Mouse (Mus musculus) CH12.LX (cell line): ENCODE results near the gene Tldc1. TPM values are rescaled to one million over a fixed set of nuclear protein-coding genes. Genes with fewer than 3 reads are reported as not detected.

Experiments
- DNase-seq: peaks from one replicate; pipeline ENCODE4 v3.0.0-alpha.2; 2013; ENCODE audit errors: extremely low read depth
- H3K27ac ChIP-seq: 2 replicates; pipeline ENCODE4 v1.5.1; 2012; ENCODE audit warnings: low read depth, mild to moderate bottlenecking, control low read depth, moderate library complexity; ENCODE audit not compliant: insufficient read depth
- H3K27me3 ChIP-seq: replicated peaks from 2 replicates; pipeline ENCODE3; 2012; ENCODE audit warnings: inconsistent platforms
- H3K36me3 ChIP-seq, 2 experiments: replicated peaks in 1 of 2; 2 replicates each; pipeline versions ENCODE3 to v1.6.1; 2012; ENCODE audit warnings: inconsistent platforms in 1 of 2, low read length in 1 of 2, mild to moderate bottlenecking in 1 of 2, mixed read lengths in 1 of 2, moderate library complexity in 1 of 2; ENCODE audit not compliant: control insufficient read depth in 1 of 2, insufficient read depth in 1 of 2
- H3K4me1 ChIP-seq, 2 experiments: 2 replicates each; pipeline ENCODE4 v1.6.1; 2012; ENCODE audit warnings: inconsistent platforms in 1 of 2, moderate library complexity in 1 of 2; ENCODE audit not compliant: insufficient read depth in 2 of 2, control insufficient read depth in 1 of 2
- H3K4me2 ChIP-seq: 2 replicates; pipeline ENCODE4 v1.6.1; 2012; ENCODE audit warnings: low read depth, mild to moderate bottlenecking, control low read depth; ENCODE audit not compliant: poor library complexity, insufficient read depth, severe bottlenecking
- H3K4me3 ChIP-seq, 3 experiments: fragments of 150-350 bp in 1 of 3; sonication (generic) in 1 of 3; replicated peaks in 1 of 3; 2 replicates each; pipeline versions ENCODE3 to v1.5.1; 2011 to 2012; ENCODE audit warnings: low read depth in 2 of 3, low read length in 2 of 3, mild to moderate bottlenecking in 2 of 3, moderate library complexity in 2 of 3, control low read depth in 1 of 3, improper control_type of control experiment in 1 of 3, inconsistent platforms in 1 of 3, mixed read lengths in 1 of 3; ENCODE audit not compliant: poor library complexity in 1 of 3
- H3K79me2 ChIP-seq: replicated peaks from 2 replicates; pipeline ENCODE4 v1.6.1; 2012; ENCODE audit warnings: mild to moderate bottlenecking, moderate library complexity; ENCODE audit not compliant: control insufficient read depth, poor library complexity, insufficient read depth, severe bottlenecking; ENCODE audit errors: extremely low read depth
- H3K9ac ChIP-seq: 2 replicates; pipeline ENCODE4 v1.6.1; 2012; ENCODE audit warnings: low read depth, mild to moderate bottlenecking, control low read depth, moderate library complexity; ENCODE audit not compliant: insufficient read depth
- H3K9me3 ChIP-seq: replicated peaks from 2 replicates; pipeline ENCODE3; 2012; ENCODE audit warnings: low read length, inconsistent platforms, mixed read lengths
- CHD2 ChIP-seq: IDR thresholded peaks from 2 replicates; pipeline ENCODE4 v1.6.1; 2011; ENCODE audit warnings: low read length, improper control_type of control experiment
- CTCF ChIP-seq, 2 experiments: IDR thresholded peaks in 1 of 2; conservative IDR thresholded peaks in 1 of 2; 2 replicates each; pipeline ENCODE4 v1.5.1; 2011 to 2012; ENCODE audit warnings: low read depth in 2 of 2, low read length in 2 of 2, improper control_type of control experiment in 1 of 2, inconsistent platforms in 1 of 2, mild to moderate bottlenecking in 1 of 2, moderate library complexity in 1 of 2
- IRF4 ChIP-seq: IDR thresholded peaks from 2 replicates; pipeline ENCODE4 v1.6.1; 2014; ENCODE audit warnings: low read depth, mild to moderate bottlenecking, inconsistent platforms, low read length, improper control_type of control experiment
- JUN ChIP-seq: IDR thresholded peaks from 2 replicates; pipeline ENCODE4 v1.6.1; 2011; ENCODE audit warnings: low read depth, mild to moderate bottlenecking, low read length, improper control_type of control experiment, moderate library complexity; ENCODE audit not compliant: insufficient read depth
- JUND ChIP-seq: conservative IDR thresholded peaks from 2 replicates; pipeline ENCODE4 v1.6.1; 2011; ENCODE audit warnings: low read depth, low read length, improper control_type of control experiment
- KAT2A ChIP-seq: IDR thresholded peaks from 2 replicates; pipeline ENCODE4 v1.6.1; 2012; ENCODE audit warnings: low read length, improper control_type of control experiment, inconsistent platforms; ENCODE audit not compliant: insufficient replicate concordance
- MAFK ChIP-seq: IDR thresholded peaks from 2 replicates; pipeline ENCODE4 v1.6.1; 2011; ENCODE audit warnings: low read length, improper control_type of control experiment; ENCODE audit not compliant: insufficient replicate concordance
- MAZ ChIP-seq: IDR thresholded peaks from 2 replicates; pipeline ENCODE4 v1.6.1; 2012; ENCODE audit warnings: low read depth, mild to moderate bottlenecking, inconsistent platforms, low read length, improper control_type of control experiment, moderate library complexity
- MXI1 ChIP-seq: IDR thresholded peaks from 2 replicates; pipeline ENCODE4 v1.6.1; 2011; ENCODE audit warnings: mild to moderate bottlenecking, low read depth, low read length, improper control_type of control experiment
- NELFE ChIP-seq: IDR thresholded peaks from 2 replicates; pipeline ENCODE4 v1.6.1; 2011; ENCODE audit warnings: low read depth, low read length, improper control_type of control experiment
- PAX5 ChIP-seq: IDR thresholded peaks from 2 replicates; pipeline ENCODE4 v1.6.1; 2012; ENCODE audit warnings: low read length, inconsistent platforms, mixed read lengths
- POLR2A ChIP-seq: IDR thresholded peaks from 2 replicates; pipeline ENCODE4 v1.6.1; 2011; ENCODE audit warnings: low read depth, mild to moderate bottlenecking, improper control_type of control experiment, low read length
- RCOR1 ChIP-seq: conservative IDR thresholded peaks from 2 replicates; pipeline ENCODE4 v1.6.1; 2012; ENCODE audit warnings: low read depth, mild to moderate bottlenecking, inconsistent platforms, low read length, improper control_type of control experiment
- SIN3A ChIP-seq: IDR thresholded peaks from 2 replicates; pipeline ENCODE4 v1.6.1; 2012; ENCODE audit warnings: low read length, improper control_type of control experiment, inconsistent platforms
- TBP ChIP-seq: conservative IDR thresholded peaks from 2 replicates; pipeline ENCODE4 v1.6.1; 2011; ENCODE audit warnings: low read depth, low read length, improper control_type of control experiment
- TCF12 ChIP-seq: IDR thresholded peaks from 2 replicates; pipeline ENCODE4 v1.6.1; 2014; ENCODE audit warnings: low read depth, mild to moderate bottlenecking, inconsistent platforms, low read length, improper control_type of control experiment
- UBTF ChIP-seq: IDR thresholded peaks from 2 replicates; pipeline ENCODE4 v1.6.1; 2012; ENCODE audit warnings: low read depth, mild to moderate bottlenecking, inconsistent platforms, low read length, improper control_type of control experiment, moderate library complexity
- ZC3H11A ChIP-seq: IDR thresholded peaks from 2 replicates; pipeline ENCODE4 v1.6.1; 2012; ENCODE audit warnings: low read depth, mild to moderate bottlenecking, inconsistent platforms, low read length, improper control_type of control experiment
- ZKSCAN1 ChIP-seq: IDR thresholded peaks from 2 replicates; pipeline ENCODE4 v1.6.1; 2012; ENCODE audit warnings: low read depth, inconsistent platforms, low read length, improper control_type of control experiment, borderline replicate concordance
- ZMIZ1 ChIP-seq: IDR thresholded peaks from 2 replicates; pipeline ENCODE4 v1.6.1; 2012; ENCODE audit warnings: low read depth, mild to moderate bottlenecking, inconsistent platforms, low read length, improper control_type of control experiment
- dilution Hi-C: fragments of 300-500 bp; cut with MboI; formaldehyde crosslinking; loops from 2 replicates; pipeline ENCODE4 v1.14.3; 2020; ENCODE audit warnings: low sequenced_read_pairs; ENCODE audit not compliant: extremely low pct_unique_long_range_greater_than_20kb, extremely low pct_ligation_motif_present
- in situ Hi-C: fragments of 300-500 bp; cut with MboI; formaldehyde crosslinking; loops from 3 replicates; pipeline ENCODE4 v1.14.3; 2019; ENCODE audit warnings: low sequenced_read_pairs, low pct_ligation_motif_present, low pct_unique_long_range_greater_than_20kb, mixed read lengths
- polyA plus RNA-seq: library from polyadenylated mRNA; unstranded; fragments of >175 nt; gene quantifications from 2 replicates; pipeline ENCODE4 v1.2.1, GENCODE M21; 2012; ENCODE audit warnings: low read depth; ENCODE audit not compliant: insufficient read length
- total RNA-seq, 2 experiments: library from RNA; depleted of rRNA; stranded (reverse); fragments of 300-350 nt in 1 of 2; fragments of >200 nt in 1 of 2; gene quantifications; 2 replicates each; pipeline ENCODE4 v1.2.3; 2012 to 2014

Tldc1 gene
- total and polyA plus RNA-seq, 3 experiments = 3.8 to 10.4 (median 7.7) TPM

DNA sequence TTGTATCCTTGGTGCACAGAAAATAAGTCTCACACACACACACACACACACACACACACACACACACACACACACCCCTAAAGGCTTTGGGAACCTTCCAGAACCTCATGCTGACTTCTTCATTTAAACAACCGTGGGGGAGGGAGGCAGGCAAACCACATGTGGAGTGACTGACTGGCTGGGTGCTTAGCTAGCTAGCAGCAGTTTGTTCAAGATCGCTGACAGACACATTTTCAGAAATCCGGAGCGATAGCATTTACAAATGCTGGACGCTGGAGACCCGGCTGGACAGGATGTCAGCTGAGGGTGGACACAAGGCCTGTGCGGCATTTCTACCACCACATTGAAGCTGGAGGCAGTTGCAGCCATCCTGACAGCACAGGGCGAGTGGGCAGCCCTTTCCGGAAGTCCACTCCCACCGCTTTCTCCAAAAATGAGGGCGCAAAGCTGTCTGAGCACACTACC lies 46.6 kb upstream of the Tldc1 start:
- H3K9me3 ChIP-seq = peaks cover 2% of the 10 kb centered on the region
- H3K27me3 ChIP-seq = no peaks in the 10 kb centered on the region
- in situ Hi-C loops = no loop called here
- no peak overlapping the region for H3K4me3 ChIP-seq
- peaks cover 0 to 75% of the 10 kb centered on the region in 2 experiments for H3K36me3 ChIP-seq
- no peak overlapping the region for H3K9ac ChIP-seq
- no peak for DNase-seq
- dilution Hi-C loops = no loop called here
- no peaks in the 10 kb centered on the region for H3K79me2 ChIP-seq
- no peak overlapping the region for H3K4me2 ChIP-seq
- H3K27ac ChIP-seq = no peak overlapping the region
- TF ChIP-seq TBP (no peak), PAX5 (no peak), JUND (no peak), IRF4 (no peak), TCF12 (no peak), MAFK (no peak), MAZ (no peak), ZKSCAN1 (no peak), KAT2A (no peak), MXI1 (no peak), ZC3H11A (no peak), NELFE (no peak), CHD2 (no peak)
- TF ChIP-seq, all 38 proteins: peak for 0
- H3K4me1 ChIP-seq = peaks cover 14 to 51% of the 10 kb centered on the region in 2 experiments

DNA sequence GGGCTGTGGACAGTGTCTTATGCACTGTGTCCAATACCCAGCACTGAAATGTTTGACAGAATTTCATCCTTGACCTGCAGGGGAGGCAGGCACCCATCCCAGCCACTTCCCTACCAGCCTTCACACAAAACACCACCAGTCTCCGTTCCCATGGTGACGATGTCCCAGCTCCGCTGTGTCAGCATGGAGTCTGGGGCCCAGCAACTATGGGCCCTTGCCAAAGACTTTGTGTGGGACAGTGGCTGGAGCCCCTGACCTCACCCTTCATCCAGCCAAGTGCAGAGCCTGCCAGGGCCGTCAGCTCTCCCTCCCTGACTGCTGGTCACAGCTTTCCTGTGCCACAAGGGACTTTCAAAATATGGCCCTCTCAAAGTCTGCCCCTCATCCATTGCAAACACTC lies 45.9 kb upstream of the Tldc1 start:
- H3K27ac ChIP-seq = no peak overlapping the region
- dilution Hi-C loops = no loop called here
- H3K27me3 ChIP-seq = no peaks in the 10 kb centered on the region
- peaks cover 0 to 75% of the 10 kb centered on the region in 2 experiments for H3K36me3 ChIP-seq
- TF ChIP-seq SIN3A (no peak), CTCF (conservative IDR thresholded peaks at IDR 0.05 in 1 of 2, IDR thresholded peaks at IDR 0.05 in 1 of 2; ENCODE audit: low read depth in 2 of 2, low read length in 2 of 2) (no peak), RCOR1 (no peak), UBTF (no peak), POLR2A (no peak), TBP (no peak), JUN (no peak), MXI1 (no peak), ZMIZ1 (no peak)
- no peak for DNase-seq
- no peak overlapping the region for H3K4me3 ChIP-seq
- H3K9ac ChIP-seq = no peak overlapping the region
- H3K4me1 ChIP-seq = peaks cover 14 to 44% of the 10 kb centered on the region in 2 experiments
- H3K79me2 ChIP-seq = no peaks in the 10 kb centered on the region
- in situ Hi-C loops = no loop called here
- peaks cover 2% of the 10 kb centered on the region for H3K9me3 ChIP-seq
- no peak overlapping the region for H3K4me2 ChIP-seq
